Mouse (Mus musculus) erythroblast, embryonic 14.5 days (primary cell): ENCODE measurements around the gene Fndc4.

Source experiments
- GATA1 ChIP-seq: IDR thresholded peaks from 2 replicates; pipeline ENCODE4 v1.6.1; 2012; ENCODE audit warnings: low read length, inconsistent platforms, mixed read lengths
- TAL1 ChIP-seq: IDR thresholded peaks from 3 replicates; pipeline ENCODE4 v1.6.1; 2012; ENCODE audit warnings: low read length, inconsistent platforms, mixed read lengths

- TF ChIP-seq GATA1: no peak
- no peak for TF ChIP-seq TAL1
Observed at GRCm38 (mm10) chr5:31251541-31252101, 44.3 kb downstream of the Fndc4 start, which contains the start of gene Krtcap3.
